Mouse (Mus musculus) limb, embryonic 12.5 days (tissue): ENCODE measurements at regions not wholly inside any gene's neighbourhood (a gene's known extent, or its start where the extent isn't known, plus 50 kb on each side); places are given as distances from the start of the nearest gene placed in this dataset.

Experiments
- ATAC-seq: fragments of 200-750 bp; cut with Nextera tagmentation; 2 replicates; pipeline ENCODE4 v1.8.0; 2017; ENCODE audit warnings: low read depth, moderate TSS enrichment; ENCODE audit not compliant: insufficient number of reproducible peaks, insufficient read depth, low FRiP score, low TSS enrichment
- H3K27ac ChIP-seq: fragments of 300-500 bp; sonication (generic); 2 replicates; pipeline ENCODE4 v1.5.1; 2016; ENCODE audit warnings: mild to moderate bottlenecking, moderate library complexity
- H3K27me3 ChIP-seq: fragments of 300-500 bp; sonication (generic); 2 replicates; pipeline ENCODE4 v1.6.1; 2016; ENCODE audit warnings: mild to moderate bottlenecking, moderate library complexity
- H3K36me3 ChIP-seq: fragments of 300-500 bp; sonication (generic); 2 replicates; pipeline ENCODE4 v1.6.1; 2016; ENCODE audit warnings: mild to moderate bottlenecking, moderate library complexity
- H3K4me1 ChIP-seq: fragments of 300-500 bp; sonication (generic); replicated peaks from 2 replicates; pipeline ENCODE4 v1.6.1; 2016
- H3K4me2 ChIP-seq: fragments of 300-500 bp; sonication (generic); 2 replicates; pipeline ENCODE4 v1.6.1; 2016; ENCODE audit warnings: mild to moderate bottlenecking, moderate library complexity
- H3K4me3 ChIP-seq: fragments of 300-500 bp; sonication (generic); replicated peaks from 2 replicates; pipeline ENCODE4 v1.5.1; 2016; ENCODE audit warnings: mild to moderate bottlenecking
- H3K9ac ChIP-seq: fragments of 300-500 bp; sonication (generic); replicated peaks from 2 replicates; pipeline ENCODE4 v1.6.1; 2016; ENCODE audit warnings: mild to moderate bottlenecking, moderate library complexity
- H3K9me3 ChIP-seq: fragments of 300-500 bp; sonication (generic); 2 replicates; pipeline ENCODE4 v1.6.1; 2016; ENCODE audit warnings: mild to moderate bottlenecking, moderate library complexity
- WGBS: fragments of 180-500 bp; shearing (Covaris S2); methylation state at CpG from one replicate; pipeline ENCODE4 v1.1.7; 2016; 5-methylcytosine and 5-hydroxymethylcytosine counted together

DNA sequence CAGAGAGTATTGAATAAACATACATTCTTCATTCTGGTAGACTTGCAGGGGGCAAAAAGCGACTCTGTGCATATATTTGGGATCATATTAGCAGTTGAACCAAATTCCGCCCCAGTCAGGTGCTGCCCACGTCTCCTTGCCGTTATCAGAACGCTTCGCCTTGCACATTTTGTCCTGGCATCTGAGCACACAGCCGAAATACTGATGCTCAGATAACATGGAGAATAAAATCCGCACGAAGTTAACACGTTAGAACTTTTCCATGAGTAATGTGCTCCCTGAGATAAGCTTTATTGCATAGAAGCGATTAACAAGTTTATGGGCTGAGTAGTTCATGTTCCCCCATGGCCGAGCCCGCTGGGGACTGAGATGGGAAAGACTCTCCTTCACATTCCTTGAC is 80.5 kb upstream of the 1700020N01Rik start:
- H3K4me1 ChIP-seq = no peaks in the 10 kb centered on the region
- no peak overlapping the region for H3K4me3 ChIP-seq
- no peaks in the 10 kb centered on the region for H3K27me3 ChIP-seq
- H3K36me3 ChIP-seq = no peaks in the 10 kb centered on the region
- H3K9ac ChIP-seq = no peak overlapping the region
- 90% methylated on average over 13 of the region's 13 CpGs for WGBS
- H3K27ac ChIP-seq = no peak overlapping the region
- H3K4me2 ChIP-seq = no peak overlapping the region
- 0 out of 2 replicates have a peak, but pooled peaks cover 6% of the 10 kb centered on the region for H3K9me3 ChIP-seq
- no peak for ATAC-seq

DNA sequence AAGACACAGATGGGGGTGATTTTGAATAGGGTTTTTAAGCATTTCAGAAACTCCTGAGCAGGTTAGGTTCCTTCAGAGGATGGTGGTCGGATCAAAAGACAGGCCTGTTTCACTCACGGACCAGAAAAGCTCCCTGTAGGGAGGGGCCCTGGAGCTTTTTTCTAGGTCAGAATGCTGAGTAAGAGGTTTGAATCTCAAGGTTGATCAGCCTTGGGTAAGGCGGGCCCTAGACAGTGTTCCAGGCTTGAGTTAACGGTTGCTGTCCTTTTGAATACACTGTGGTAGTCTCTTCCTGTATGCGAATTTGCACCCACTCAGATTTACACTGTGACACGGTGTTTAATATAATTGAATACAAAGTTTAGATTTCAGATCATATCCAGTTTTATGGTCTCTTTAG is 75.2 kb upstream of the 1700020N01Rik start:
- H3K4me2 ChIP-seq = no peak overlapping the region

GRCm38 (mm10) chr10:21520854-21521253 is 72.1 kb upstream of the 1700020N01Rik start:
- WGBS = 67% methylated on average over 9 of the region's 9 CpGs
- H3K9me3 ChIP-seq = no peaks in the 10 kb centered on the region
- H3K36me3 ChIP-seq = no peaks in the 10 kb centered on the region
- ATAC-seq = no peak
- no peak overlapping the region for H3K27ac ChIP-seq
- no peak overlapping the region for H3K9ac ChIP-seq
- no peak overlapping the region for H3K4me2 ChIP-seq
- no peaks in the 10 kb centered on the region for H3K27me3 ChIP-seq
- H3K4me3 ChIP-seq = no peak overlapping the region
- H3K4me1 ChIP-seq = no peaks in the 10 kb centered on the region

More for the DNA sequence above, 75.2 kb upstream of the 1700020N01Rik start:
- H3K27ac ChIP-seq = no peak overlapping the region
- H3K9me3 ChIP-seq = no peaks in the 10 kb centered on the region
- no peaks in the 10 kb centered on the region for H3K36me3 ChIP-seq
- 83% methylated on average over 6 of the region's 6 CpGs for WGBS
- no peak overlapping the region for H3K9ac ChIP-seq
- no peaks in the 10 kb centered on the region for H3K27me3 ChIP-seq
- no peaks in the 10 kb centered on the region for H3K4me1 ChIP-seq
- no peak for ATAC-seq
- H3K4me3 ChIP-seq = no peak overlapping the region

DNA sequence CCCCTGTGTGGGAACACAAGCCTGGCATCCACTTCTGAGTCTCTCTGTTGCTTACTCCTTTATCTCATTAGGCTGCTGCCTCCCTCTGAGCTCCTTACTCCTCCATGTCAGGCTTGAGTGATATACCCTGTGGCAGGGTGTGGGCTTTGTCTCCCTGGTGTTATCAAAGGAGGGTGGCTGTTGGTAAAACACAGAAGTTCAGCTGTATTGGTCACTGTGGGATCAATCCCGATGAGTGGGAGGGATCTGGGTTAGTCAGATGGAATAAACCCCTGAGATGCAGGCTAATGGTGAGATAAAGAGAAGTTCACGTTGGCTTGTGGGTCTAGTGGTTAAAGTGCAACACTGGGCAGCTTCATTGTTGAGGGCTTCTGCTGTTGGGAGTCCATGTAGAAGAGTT is 67.4 kb upstream of the 1700020N01Rik start:
- Histone ChIP-seq H3K4me3 (no peak overlapping the region), H3K4me1 (no peaks in the 10 kb centered on the region), H3K36me3 (no peaks in the 10 kb centered on the region), H3K27ac (no peak overlapping the region), H3K4me2 (no peak overlapping the region), H3K9me3 (no peaks in the 10 kb centered on the region), H3K9ac (no peak overlapping the region), H3K27me3 (no peaks in the 10 kb centered on the region)
- ATAC-seq = no peak
- WGBS = 55% methylated on average over 2 of the region's 2 CpGs

- no peak overlapping the region for H3K4me2 ChIP-seq
- no peak overlapping the region for H3K9ac ChIP-seq
- WGBS = 86% methylated on average over 3 of the region's 3 CpGs
- H3K4me1 ChIP-seq = no peaks in the 10 kb centered on the region
- H3K9me3 ChIP-seq = no peaks in the 10 kb centered on the region
- ATAC-seq = no peak
- H3K27ac ChIP-seq = no peak overlapping the region
- no peaks in the 10 kb centered on the region for H3K27me3 ChIP-seq
- H3K36me3 ChIP-seq = no peaks in the 10 kb centered on the region
- H3K4me3 ChIP-seq = no peak overlapping the region
Observed at GRCm38 (mm10) chr10:21528396-21528795, 64.5 kb upstream of the 1700020N01Rik start.

DNA sequence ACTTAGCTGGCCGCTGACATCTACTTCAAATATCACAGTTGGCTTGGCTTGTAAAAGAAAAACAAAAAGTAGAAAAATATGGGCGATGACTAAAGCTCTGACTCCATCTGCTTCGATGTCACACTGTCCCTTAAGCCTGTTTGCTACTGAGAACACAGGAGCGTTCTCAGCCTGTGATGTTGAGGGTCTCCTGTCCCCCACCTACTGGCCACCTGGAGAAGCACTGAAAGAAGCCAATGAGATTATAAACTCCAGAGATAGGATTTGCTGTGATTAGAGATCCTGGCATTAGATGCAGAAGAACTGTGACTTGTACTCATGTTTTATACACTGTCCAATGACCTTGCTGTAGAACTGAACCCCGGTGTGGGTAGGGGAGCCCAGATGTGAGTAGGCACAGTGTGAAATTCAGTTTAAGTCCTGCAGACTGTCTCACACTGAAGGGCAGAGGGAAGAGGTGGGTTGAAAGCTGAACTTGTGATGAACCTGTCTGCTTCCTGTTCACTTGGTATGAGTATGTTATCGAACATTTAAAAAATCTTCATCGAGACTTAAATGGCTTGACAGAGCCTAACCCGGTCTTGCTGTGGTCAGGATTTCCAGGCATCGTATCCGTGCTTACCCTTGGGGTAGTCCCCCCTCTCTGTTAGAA is 63.7 kb upstream of the 1700020N01Rik start:
- WGBS = 80% methylated on average over 10 of the region's 10 CpGs
- Histone ChIP-seq H3K4me2 (no peak overlapping the region), H3K4me1 (no peaks in the 10 kb centered on the region), H3K4me3 (no peak overlapping the region), H3K9ac (no peak overlapping the region), H3K27ac (no peak overlapping the region), H3K36me3 (no peaks in the 10 kb centered on the region), H3K27me3 (no peaks in the 10 kb centered on the region), H3K9me3 (no peaks in the 10 kb centered on the region)
- no peak for ATAC-seq

- no peaks in the 10 kb centered on the region for H3K4me1 ChIP-seq
- no peak overlapping the region for H3K9ac ChIP-seq
- no peak overlapping the region for H3K27ac ChIP-seq
- H3K27me3 ChIP-seq = no peaks in the 10 kb centered on the region
- H3K9me3 ChIP-seq = no peaks in the 10 kb centered on the region
- no peaks in the 10 kb centered on the region for H3K36me3 ChIP-seq
- no peak overlapping the region for H3K4me3 ChIP-seq
- H3K4me2 ChIP-seq = no peak overlapping the region
- no peak for ATAC-seq
- WGBS = 41% methylated on average over 1 of the region's 1 CpGs
Observed at GRCm38 (mm10) chr10:21532142-21532541, 60.8 kb upstream of the 1700020N01Rik start.

DNA sequence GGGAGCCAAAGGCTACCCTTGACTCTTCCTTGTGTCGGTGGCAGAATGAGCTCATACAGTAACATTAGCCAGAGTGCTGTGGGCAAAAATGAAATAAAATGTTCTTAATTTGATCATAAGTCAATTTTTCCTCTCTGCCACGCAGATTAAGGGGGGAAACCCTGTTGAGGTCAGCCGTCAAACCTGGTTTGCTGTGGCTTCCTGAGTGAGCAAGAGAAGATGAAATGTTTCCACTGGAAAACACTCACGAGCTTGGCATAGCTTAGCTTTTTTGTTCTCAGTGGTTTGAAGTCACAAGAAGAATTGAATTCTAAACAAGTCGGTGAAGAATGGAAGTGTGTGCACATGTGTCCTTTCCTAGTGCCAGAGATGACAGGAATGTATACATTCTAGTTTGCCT is 57.3 kb upstream of the 1700020N01Rik start:
- H3K4me1 ChIP-seq = no peaks in the 10 kb centered on the region
- H3K36me3 ChIP-seq = no peaks in the 10 kb centered on the region
- H3K27ac ChIP-seq = no peak overlapping the region
- H3K9ac ChIP-seq = no peak overlapping the region
- no peaks in the 10 kb centered on the region for H3K27me3 ChIP-seq
- H3K4me2 ChIP-seq = no peak overlapping the region
- 82% methylated on average over 5 of the region's 5 CpGs for WGBS
- ATAC-seq = no peak
- no peak overlapping the region for H3K4me3 ChIP-seq
- H3K9me3 ChIP-seq = no peaks in the 10 kb centered on the region

DNA sequence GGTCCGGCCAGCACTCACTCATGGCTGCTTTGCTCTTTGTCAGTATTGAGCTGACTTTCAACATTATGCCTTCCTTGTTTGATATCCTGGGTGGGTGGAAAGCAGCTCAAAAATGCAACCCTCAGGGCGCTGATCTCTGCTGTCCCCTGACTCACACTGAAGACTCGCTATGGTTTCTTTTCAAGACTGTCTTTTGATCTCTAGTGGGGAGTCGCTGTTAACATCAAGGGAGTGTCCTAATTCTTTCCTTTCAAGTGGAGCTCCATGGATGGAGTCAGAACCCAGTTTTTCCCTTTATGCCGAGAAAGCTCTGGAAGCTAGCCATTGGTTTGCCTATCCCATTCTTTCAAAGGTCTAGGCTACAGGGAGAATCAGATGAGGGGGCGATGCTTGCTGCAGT is 54.5 kb upstream of the 1700020N01Rik start:
- Histone ChIP-seq H3K9me3 (no peaks in the 10 kb centered on the region), H3K36me3 (no peaks in the 10 kb centered on the region), H3K4me3 (no peak overlapping the region), H3K9ac (no peak overlapping the region), H3K27ac (no peak overlapping the region), H3K27me3 (no peaks in the 10 kb centered on the region), H3K4me1 (no peaks in the 10 kb centered on the region), H3K4me2 (no peak overlapping the region)
- no peak for ATAC-seq
- 66% methylated on average over 6 of the region's 6 CpGs for WGBS
